Mouse (Mus musculus) forebrain, embryonic 14.5 days (tissue): ENCODE results near the gene Gdap1l1. TPM values are rescaled to one million over a fixed set of nuclear protein-coding genes. Genes with fewer than 3 reads are reported as not detected.

Source experiments
- ATAC-seq: fragments of 200-750 bp; cut with Nextera tagmentation; 2 replicates; pipeline ENCODE4 v1.8.0; 2017; ENCODE audit warnings: mild to moderate bottlenecking, moderate library complexity
- DNase-seq: peaks from one replicate; pipeline ENCODE4 v3.0.0-alpha.2; 2015; ENCODE audit warnings: low spot score
- H3K27ac ChIP-seq: fragments of 300-500 bp; sonication (generic); 2 replicates; pipeline ENCODE4 v1.5.1; 2014; ENCODE audit warnings: low read depth, mild to moderate bottlenecking, control low read depth, low read length, moderate library complexity
- H3K27me3 ChIP-seq: fragments of 300-500 bp; sonication (generic); replicated peaks from 2 replicates; pipeline ENCODE4 v1.6.1; 2014; ENCODE audit warnings: low read length, control low read depth, mixed read lengths; ENCODE audit not compliant: control insufficient read depth, insufficient read depth
- H3K36me3 ChIP-seq: fragments of 300-500 bp; sonication (generic); 2 replicates; pipeline ENCODE4 v1.6.1; 2014; ENCODE audit warnings: low read length, control low read depth; ENCODE audit not compliant: control insufficient read depth, insufficient read depth
- H3K4me1 ChIP-seq: fragments of 300-500 bp; sonication (generic); 2 replicates; pipeline ENCODE4 v1.6.1; 2014; ENCODE audit warnings: antibody characterized with exemption, low read length, control low read depth; ENCODE audit not compliant: control insufficient read depth, insufficient read depth
- H3K4me2 ChIP-seq: fragments of 300-500 bp; sonication (generic); 2 replicates; pipeline ENCODE4 v1.6.1; 2014; ENCODE audit warnings: mild to moderate bottlenecking, control low read depth, low read length
- H3K4me3 ChIP-seq: fragments of 300-500 bp; sonication (generic); 2 replicates; pipeline ENCODE4 v1.5.1; 2014; ENCODE audit warnings: low read depth, low read length, control low read depth
- H3K9ac ChIP-seq: fragments of 300-500 bp; sonication (generic); 2 replicates; pipeline ENCODE4 v1.6.1; 2014; ENCODE audit warnings: mild to moderate bottlenecking, low read length, control low read depth, moderate library complexity
- H3K9me3 ChIP-seq: fragments of 300-500 bp; sonication (generic); replicated peaks from 2 replicates; pipeline ENCODE4 v1.6.1; 2016; ENCODE audit warnings: low read length, control low read depth, mixed read lengths; ENCODE audit not compliant: control insufficient read depth
- WGBS: fragments of 180-500 bp; shearing (Covaris S2); extraction: QIAGEN DNeasy Blood & Tissue Kit; methylation state at CpG from one replicate; pipeline ENCODE4 v1.1.7; 2014; 5-methylcytosine and 5-hydroxymethylcytosine counted together
- polyA plus RNA-seq: library from polyadenylated mRNA; unstranded; fragments of >200 nt; fragmentation: Nextera tagmentation; extraction: Ambion mirVana; gene quantifications from 2 replicates; pipeline ENCODE4 v1.2.1, GENCODE M21; 2014

Gene Gdap1l1
- polyA plus RNA-seq, 1 experiment from 2014 or later = 107 TPM

GRCm38 (mm10) chr2:163480191-163480825, 42.0 kb downstream of the Gdap1l1 start:
- DNase-seq (no peak), ATAC-seq (no peak)
- H3K27me3 ChIP-seq = peaks cover 8% of the 10 kb centered on the region; the same call in 1 of the 2 replicates
- H3K4me3 ChIP-seq = no peak overlapping the region
- WGBS = 51% methylated on average over 18 of the region's 18 CpGs
- H3K4me2 ChIP-seq = no peak overlapping the region
- peaks cover 5% of the 10 kb centered on the region; the same call in 1 of the 2 replicates for H3K4me1 ChIP-seq
- no peak overlapping the region for H3K27ac ChIP-seq
- no peaks in the 10 kb centered on the region for H3K9me3 ChIP-seq
- H3K36me3 ChIP-seq = no peaks in the 10 kb centered on the region
- no peak overlapping the region for H3K9ac ChIP-seq

GRCm38 (mm10) chr2:163481539-163482029, 43.3 kb downstream of the Gdap1l1 start:
- no peaks in the 10 kb centered on the region for H3K9me3 ChIP-seq
- H3K27me3 ChIP-seq = peaks cover 8% of the 10 kb centered on the region; the same call in 1 of the 2 replicates
- H3K9ac ChIP-seq = 0 out of 2 replicates have a peak overlapping the region, but pooled peaks have one; percentile 8
- H3K36me3 ChIP-seq = no peaks in the 10 kb centered on the region
- ATAC-seq (no peak), DNase-seq (no peak)
- WGBS = under 1% methylated on average over 21 of the region's 21 CpGs
- no peak overlapping the region for H3K27ac ChIP-seq
- H3K4me3 ChIP-seq = 0 out of 2 replicates have a peak overlapping the region, but pooled peaks have one; percentile 1
- H3K4me1 ChIP-seq = peaks cover 5% of the 10 kb centered on the region; the same call in 1 of the 2 replicates
- peak overlapping the region; percentile 28; the same call in 1 of the 2 replicates for H3K4me2 ChIP-seq

- no peak overlapping the region for H3K9ac ChIP-seq
- WGBS = 86% methylated on average over 3 of the region's 3 CpGs
- ATAC-seq (no peak), DNase-seq (no peak)
- H3K4me2 ChIP-seq = no peak overlapping the region
- no peak overlapping the region for H3K27ac ChIP-seq
- H3K4me3 ChIP-seq = no peak overlapping the region
- no peaks in the 10 kb centered on the region for H3K36me3 ChIP-seq
- H3K9me3 ChIP-seq = no peaks in the 10 kb centered on the region
- H3K4me1 ChIP-seq = no peaks in the 10 kb centered on the region
- no peaks in the 10 kb centered on the region for H3K27me3 ChIP-seq
These were observed 49.1 kb downstream of the Gdap1l1 start for GRCm38 (mm10) chr2:163487360-163487759.

GRCm38 (mm10) chr2:163489725-163490291, 51.5 kb downstream of the Gdap1l1 start:
- no peak for DNase-seq
- no peaks in the 10 kb centered on the region for H3K9me3 ChIP-seq
- H3K4me1 ChIP-seq = no peaks in the 10 kb centered on the region
- H3K4me3 ChIP-seq = no peak overlapping the region
- H3K4me2 ChIP-seq = no peak overlapping the region
- H3K27ac ChIP-seq = no peak overlapping the region
- 53% methylated on average over 5 of the region's 5 CpGs for WGBS
- no peaks in the 10 kb centered on the region for H3K36me3 ChIP-seq
- no peak overlapping the region for H3K9ac ChIP-seq
- ATAC-seq = no peak
- no peaks in the 10 kb centered on the region for H3K27me3 ChIP-seq

- ATAC-seq (no peak), DNase-seq (no peak)
- no peaks in the 10 kb centered on the region for H3K27me3 ChIP-seq
- H3K4me2 ChIP-seq = no peak overlapping the region
- H3K4me1 ChIP-seq = no peaks in the 10 kb centered on the region
- no peaks in the 10 kb centered on the region for H3K9me3 ChIP-seq
- H3K27ac ChIP-seq = no peak overlapping the region
- H3K4me3 ChIP-seq = no peak overlapping the region
- H3K9ac ChIP-seq = no peak overlapping the region
- WGBS = 93% methylated on average over 17 of the region's 17 CpGs
- no peaks in the 10 kb centered on the region for H3K36me3 ChIP-seq
These were observed 52.4 kb downstream of the Gdap1l1 start for GRCm38 (mm10) chr2:163490656-163491055.

- Histone ChIP-seq H3K4me2 (no peak overlapping the region), H3K27ac (no peak overlapping the region), H3K27me3 (no peaks in the 10 kb centered on the region), H3K4me1 (no peaks in the 10 kb centered on the region), H3K4me3 (no peak overlapping the region), H3K36me3 (no peaks in the 10 kb centered on the region), H3K9ac (no peak overlapping the region), H3K9me3 (no peaks in the 10 kb centered on the region)
- ATAC-seq (peak; percentile 54; the same call in 1 of the 2 replicates), DNase-seq (peak; percentile 60)
- 66% methylated on average over 7 of the region's 7 CpGs for WGBS
These were observed 53.1 kb downstream of the Gdap1l1 start for GRCm38 (mm10) chr2:163491351-163491750.

- no peaks in the 10 kb centered on the region for H3K36me3 ChIP-seq
- no peak within 1 kb of the TSS for H3K4me3 ChIP-seq
- no peak within 1 kb of the TSS for H3K9ac ChIP-seq
- H3K4me1 ChIP-seq = no peaks in the 10 kb centered on the region
- no peak for DNase-seq
- H3K4me2 ChIP-seq = no peak within 1 kb of the TSS
- H3K27ac ChIP-seq = no peak within 1 kb of the TSS
- no peaks in the 10 kb centered on the region for H3K9me3 ChIP-seq
- H3K27me3 ChIP-seq = no peaks in the 10 kb centered on the region
- WGBS = 75% methylated on average over 5 of the region's 5 CpGs
- ATAC-seq = no peak
These were observed 53.7 kb downstream of the Gdap1l1 start, which contains the start of gene R3hdml for GRCm38 (mm10) chr2:163492018-163492417. TSS of gene R3hdml (plus strand) at chr2:163492318.

- WGBS = 11% methylated on average over 5 of the region's 5 CpGs
- Histone ChIP-seq H3K4me1 (no peaks in the 10 kb centered on the region), H3K27ac (no peak overlapping the region), H3K36me3 (no peaks in the 10 kb centered on the region), H3K4me2 (no peak overlapping the region), H3K27me3 (no peaks in the 10 kb centered on the region), H3K9me3 (no peaks in the 10 kb centered on the region), H3K4me3 (no peak overlapping the region), H3K9ac (no peak overlapping the region)
- no peak for DNase-seq
- ATAC-seq = no peak
These were observed 54.8 kb downstream of the Gdap1l1 start for GRCm38 (mm10) chr2:163493031-163493430.

- H3K9me3 ChIP-seq = no peaks in the 10 kb centered on the region
- H3K27me3 ChIP-seq = no peaks in the 10 kb centered on the region
- no peak overlapping the region for H3K27ac ChIP-seq
- ATAC-seq (no peak), DNase-seq (no peak)
- 52% methylated on average over 5 of the region's 5 CpGs for WGBS
- H3K4me1 ChIP-seq = no peaks in the 10 kb centered on the region
- H3K4me3 ChIP-seq = no peak overlapping the region
- no peak overlapping the region for H3K4me2 ChIP-seq
- H3K9ac ChIP-seq = no peak overlapping the region
- H3K36me3 ChIP-seq = no peaks in the 10 kb centered on the region
These were observed 55.7 kb downstream of the Gdap1l1 start for GRCm38 (mm10) chr2:163493976-163494375.
